Mouse (Mus musculus) liver, adult 2 months (tissue): ENCODE measurements at regions not wholly inside any gene's neighbourhood (a gene's known extent, or its start where the extent isn't known, plus 50 kb on each side); places are given as distances from the start of the nearest gene placed in this dataset.
"Not testable (repeated sequence)": the region's sequence is repeated elsewhere in the genome, so short reads cannot be mapped to it uniquely, and the experiment has no call there.

Experiments
- DNase-seq: peaks from one replicate; pipeline ENCODE4 v3.0.0-alpha.2; 2011; ENCODE audit warnings: low read depth, low spot score; ENCODE audit errors: extremely low read depth
- H3K27ac ChIP-seq: fragments of 200-500 bp; replicated peaks from 2 replicates; pipeline ENCODE4 v1.5.1; 2012; ENCODE audit warnings: low read depth, mild to moderate bottlenecking, control low read depth, inconsistent platforms, low read length; ENCODE audit not compliant: insufficient read depth
- H3K27me3 ChIP-seq: fragments of 200-500 bp; 2 replicates; pipeline ENCODE4 v1.6.1; 2012; ENCODE audit warnings: mild to moderate bottlenecking, moderate library complexity, low read length, inconsistent platforms; ENCODE audit not compliant: control insufficient read depth, insufficient read depth
- H3K36me3 ChIP-seq: fragments of 200-500 bp; 2 replicates; pipeline ENCODE4 v1.6.1; 2012; ENCODE audit warnings: low read length, inconsistent platforms; ENCODE audit not compliant: control insufficient read depth, insufficient read depth
- H3K4me1 ChIP-seq: fragments of 200-500 bp; 2 replicates; pipeline ENCODE4 v1.6.1; 2011; ENCODE audit warnings: low read length; ENCODE audit not compliant: control insufficient read depth, insufficient read depth
- H3K4me3 ChIP-seq: fragments of 200-500 bp; 2 replicates; pipeline ENCODE4 v1.5.1; 2011; ENCODE audit warnings: low read depth, mild to moderate bottlenecking, control low read depth, low read length, moderate library complexity; ENCODE audit not compliant: insufficient read depth
- H3K79me2 ChIP-seq: fragments of 200-500 bp; 2 replicates; pipeline ENCODE4 v1.6.1; 2012; ENCODE audit warnings: inconsistent platforms, mild to moderate bottlenecking, low read length, moderate library complexity; ENCODE audit not compliant: control insufficient read depth, insufficient read depth
- H3K9ac ChIP-seq: fragments of 200-500 bp; 2 replicates; pipeline ENCODE4 v1.6.1; 2012; ENCODE audit warnings: low read depth, mild to moderate bottlenecking, control low read depth, inconsistent platforms, low read length
- CTCF ChIP-seq: fragments of 200-500 bp; IDR thresholded peaks from 2 replicates; pipeline ENCODE4 v1.5.1; 2011; ENCODE audit warnings: low read depth, low read length, control low read depth
- POLR2A ChIP-seq: fragments of 200-500 bp; IDR thresholded peaks from 2 replicates; pipeline ENCODE4 v1.6.1; 2011; ENCODE audit warnings: low read length, control low read depth; ENCODE audit not compliant: insufficient read depth; ENCODE audit errors: extremely low read depth
- WGBS: fragments of 180-500 bp; shearing (Covaris S2); methylation state at CpG from one replicate; pipeline ENCODE4 v1.1.7; 2018; 5-methylcytosine and 5-hydroxymethylcytosine counted together

- Histone ChIP-seq H3K27ac (no peak overlapping the region), H3K27me3 (no peaks in the 10 kb centered on the region)
- TF ChIP-seq CTCF (no peak), POLR2A (no peak)
Observed at GRCm38 (mm10) chr6:66401468-66401867, 133.7 kb upstream of the Mad2l1 start.

GRCm38 (mm10) chr6:66401868-66402440 is 133.2 kb upstream of the Mad2l1 start:
- H3K27me3 ChIP-seq, result no peaks in the 10 kb centered on the region
- TF ChIP-seq CTCF, result no peak
- TF ChIP-seq POLR2A, result no peak
- 69% methylated on average over 5 of the region's 5 CpGs for WGBS

More at GRCm38 (mm10) chr6:66401468-66401867, 133.7 kb upstream of the Mad2l1 start:
- no peaks in the 10 kb centered on the region for H3K4me1 ChIP-seq
- no peaks in the 10 kb centered on the region for H3K79me2 ChIP-seq
- 54% methylated on average over 5 of the region's 5 CpGs for WGBS
- H3K4me3 ChIP-seq, result no peak overlapping the region
- no peak for DNase-seq
- H3K36me3 ChIP-seq, result no peaks in the 10 kb centered on the region
- no peak overlapping the region for H3K9ac ChIP-seq

GRCm38 (mm10) chr6:66414822-66415221 is 120.4 kb upstream of the Mad2l1 start:
- H3K27me3 ChIP-seq, result no peaks in the 10 kb centered on the region
- no peaks in the 10 kb centered on the region for H3K36me3 ChIP-seq
- WGBS, result 59% methylated on average over 4 of the region's 4 CpGs
- DNase-seq, result no peak
- no peak overlapping the region for H3K4me3 ChIP-seq
- no peak overlapping the region for H3K9ac ChIP-seq
- H3K79me2 ChIP-seq, result no peaks in the 10 kb centered on the region
- TF ChIP-seq POLR2A (no peak), CTCF (no peak)
- no peak overlapping the region for H3K27ac ChIP-seq
- no peaks in the 10 kb centered on the region for H3K4me1 ChIP-seq

More at GRCm38 (mm10) chr6:66401868-66402440, 133.2 kb upstream of the Mad2l1 start:
- Histone ChIP-seq H3K9ac (no peak overlapping the region), H3K79me2 (no peaks in the 10 kb centered on the region), H3K36me3 (no peaks in the 10 kb centered on the region), H3K4me1 (no peaks in the 10 kb centered on the region), H3K27ac (no peak overlapping the region), H3K4me3 (no peak overlapping the region)
- DNase-seq, result no peak

- no peaks in the 10 kb centered on the region for H3K79me2 ChIP-seq
- no peak overlapping the region for H3K4me3 ChIP-seq
- 81% methylated on average over 7 of the region's 7 CpGs for WGBS
- no peak overlapping the region for H3K27ac ChIP-seq
- no peak for DNase-seq
- no peaks in the 10 kb centered on the region for H3K36me3 ChIP-seq
- TF ChIP-seq POLR2A (no peak), CTCF (no peak)
- H3K27me3 ChIP-seq, result no peaks in the 10 kb centered on the region
- H3K4me1 ChIP-seq, result no peaks in the 10 kb centered on the region
- no peak overlapping the region for H3K9ac ChIP-seq
Observed at GRCm38 (mm10) chr6:66419452-66420041, 115.6 kb upstream of the Mad2l1 start.

- Histone ChIP-seq H3K4me1 (no peaks in the 10 kb centered on the region), H3K36me3 (no peaks in the 10 kb centered on the region), H3K4me3 (no peak overlapping the region), H3K27ac (no peak overlapping the region), H3K27me3 (no peaks in the 10 kb centered on the region), H3K9ac (no peak overlapping the region), H3K79me2 (no peaks in the 10 kb centered on the region)
- TF ChIP-seq CTCF (no peak), POLR2A (no peak)
- no peak for DNase-seq
- WGBS, result 72% methylated on average over 4 of the region's 4 CpGs
Observed at GRCm38 (mm10) chr6:66428370-66428769, 106.8 kb upstream of the Mad2l1 start.

- H3K79me2 ChIP-seq, H3K4me3 ChIP-seq, H3K27ac ChIP-seq, H3K4me1 ChIP-seq, H3K36me3 ChIP-seq, H3K27me3 ChIP-seq, DNase-seq, H3K9ac ChIP-seq: not testable (repeated sequence)
Observed at GRCm38 (mm10) chr6:66450408-66450807, 84.8 kb upstream of the Mad2l1 start.
